Mouse (Mus musculus): ENCODE data around the gene Wdr90. TPM values are rescaled to one million over a fixed set of nuclear protein-coding genes. Genes with fewer than 3 reads are reported as not detected.
A peak's percentile ranks its signal among the peaks of the same experiment; 100 is the strongest.
"Not testable (repeated sequence)": the region's sequence is repeated elsewhere in the genome, so short reads cannot be mapped to it uniquely, and the experiment has no call there.

The Wdr90 gene
- polyA plus RNA-seq, 1 experiment from 2014 or later: 25.7 TPM

- H3K9me3 ChIP-seq (ENCODE audit: control insufficient read depth, low read length): no peaks in the 10 kb centered on the region
- DNase-seq (ENCODE audit: low spot score): no peak
- ATAC-seq (replicated peaks; ENCODE audit: low FRiP score): no peak
- no peaks in the 10 kb centered on the region for H3K36me3 ChIP-seq (ENCODE audit: control insufficient read depth, insufficient read depth, low read length)
- H3K4me1 ChIP-seq (replicated peaks; ENCODE audit: control insufficient read depth, insufficient read depth, low read length): no peaks in the 10 kb centered on the region
- H3K27me3 ChIP-seq (replicated peaks; ENCODE audit: control insufficient read depth, insufficient read depth, low read length): peaks cover 76% of the 10 kb centered on the region
- no peak overlapping the region for H3K9ac ChIP-seq (ENCODE audit: low read depth, low read length)
- WGBS: 75% methylated on average over 11 of the region's 11 CpGs
- no peak overlapping the region for H3K27ac ChIP-seq (ENCODE audit: low read depth, low read length)
- H3K4me3 ChIP-seq (ENCODE audit: low read depth, low read length): no peak overlapping the region
- no peak overlapping the region for H3K4me2 ChIP-seq
Observed at GRCm38 (mm10) chr17:25817662-25818061, 43.6 kb downstream of the Wdr90 start.

GRCm38 (mm10) chr17:25813471-25813870, 47.8 kb downstream of the Wdr90 start:
- no peak overlapping the region for H3K27ac ChIP-seq (ENCODE audit: low read depth, low read length)
- ATAC-seq (replicated peaks; ENCODE audit: low FRiP score) (0 out of 2 replicates have a peak, but pooled peaks have one; percentile 40), DNase-seq (ENCODE audit: low spot score) (peak; percentile 86)
- no peak overlapping the region for H3K4me3 ChIP-seq (ENCODE audit: low read depth, low read length)
- no peak overlapping the region for H3K9ac ChIP-seq (ENCODE audit: low read depth, low read length)
- peaks cover 89% of the 10 kb centered on the region for H3K27me3 ChIP-seq (replicated peaks; ENCODE audit: control insufficient read depth, insufficient read depth, low read length)
- WGBS: 3% methylated on average over 20 of the region's 20 CpGs
- no peaks in the 10 kb centered on the region for H3K36me3 ChIP-seq (ENCODE audit: control insufficient read depth, insufficient read depth, low read length)
- H3K4me2 ChIP-seq: no peak overlapping the region
- peaks cover 4% of the 10 kb centered on the region; the same call in 1 of the 2 replicates for H3K4me1 ChIP-seq (replicated peaks; ENCODE audit: control insufficient read depth, insufficient read depth, low read length)
- H3K9me3 ChIP-seq (ENCODE audit: control insufficient read depth, low read length): no peaks in the 10 kb centered on the region

- peaks cover 74% of the 10 kb centered on the region for H3K27me3 ChIP-seq (replicated peaks; ENCODE audit: control insufficient read depth, insufficient read depth, low read length)
- H3K27ac ChIP-seq (ENCODE audit: low read depth, low read length): no peak overlapping the region
- H3K9ac ChIP-seq (ENCODE audit: low read depth, low read length): no peak overlapping the region
- DNase-seq (ENCODE audit: low spot score) (no peak), ATAC-seq (replicated peaks; ENCODE audit: low FRiP score) (no peak)
- whole genome bisulfite sequencing: 63% methylated on average over 4 of the region's 4 CpGs
- H3K4me2 ChIP-seq: no peak overlapping the region
- peaks cover 4% of the 10 kb centered on the region; the same call in 1 of the 2 replicates for H3K4me1 ChIP-seq (replicated peaks; ENCODE audit: control insufficient read depth, insufficient read depth, low read length)
- no peak overlapping the region for H3K4me3 ChIP-seq (ENCODE audit: low read depth, low read length)
- H3K36me3 ChIP-seq (ENCODE audit: control insufficient read depth, insufficient read depth, low read length): no peaks in the 10 kb centered on the region
- H3K9me3 ChIP-seq (ENCODE audit: control insufficient read depth, low read length): no peaks in the 10 kb centered on the region
Observed at GRCm38 (mm10) chr17:25810890-25811289, 50.4 kb downstream of the Wdr90 start.

GRCm38 (mm10) chr17:25809606-25810340, 51.5 kb downstream of the Wdr90 start:
- WGBS: 13% methylated on average over 25 of the region's 25 CpGs
- peak overlapping the region; percentile 59 for H3K4me3 ChIP-seq (ENCODE audit: low read depth, low read length)
- DNase-seq (ENCODE audit: low spot score) (no peak), ATAC-seq (replicated peaks; ENCODE audit: low FRiP score) (no peak)
- H3K27me3 ChIP-seq (replicated peaks; ENCODE audit: control insufficient read depth, insufficient read depth, low read length): peaks cover 70% of the 10 kb centered on the region
- no peak overlapping the region for H3K27ac ChIP-seq (ENCODE audit: low read depth, low read length)
- H3K9me3 ChIP-seq (ENCODE audit: control insufficient read depth, low read length): no peaks in the 10 kb centered on the region
- no peaks in the 10 kb centered on the region for H3K36me3 ChIP-seq (ENCODE audit: control insufficient read depth, insufficient read depth, low read length)
- H3K9ac ChIP-seq (ENCODE audit: low read depth, low read length): peak overlapping the region; percentile 22
- H3K4me1 ChIP-seq (replicated peaks; ENCODE audit: control insufficient read depth, insufficient read depth, low read length): peaks cover 4% of the 10 kb centered on the region; the same call in 1 of the 2 replicates
- peak overlapping the region; percentile 90 for H3K4me2 ChIP-seq

DNA sequence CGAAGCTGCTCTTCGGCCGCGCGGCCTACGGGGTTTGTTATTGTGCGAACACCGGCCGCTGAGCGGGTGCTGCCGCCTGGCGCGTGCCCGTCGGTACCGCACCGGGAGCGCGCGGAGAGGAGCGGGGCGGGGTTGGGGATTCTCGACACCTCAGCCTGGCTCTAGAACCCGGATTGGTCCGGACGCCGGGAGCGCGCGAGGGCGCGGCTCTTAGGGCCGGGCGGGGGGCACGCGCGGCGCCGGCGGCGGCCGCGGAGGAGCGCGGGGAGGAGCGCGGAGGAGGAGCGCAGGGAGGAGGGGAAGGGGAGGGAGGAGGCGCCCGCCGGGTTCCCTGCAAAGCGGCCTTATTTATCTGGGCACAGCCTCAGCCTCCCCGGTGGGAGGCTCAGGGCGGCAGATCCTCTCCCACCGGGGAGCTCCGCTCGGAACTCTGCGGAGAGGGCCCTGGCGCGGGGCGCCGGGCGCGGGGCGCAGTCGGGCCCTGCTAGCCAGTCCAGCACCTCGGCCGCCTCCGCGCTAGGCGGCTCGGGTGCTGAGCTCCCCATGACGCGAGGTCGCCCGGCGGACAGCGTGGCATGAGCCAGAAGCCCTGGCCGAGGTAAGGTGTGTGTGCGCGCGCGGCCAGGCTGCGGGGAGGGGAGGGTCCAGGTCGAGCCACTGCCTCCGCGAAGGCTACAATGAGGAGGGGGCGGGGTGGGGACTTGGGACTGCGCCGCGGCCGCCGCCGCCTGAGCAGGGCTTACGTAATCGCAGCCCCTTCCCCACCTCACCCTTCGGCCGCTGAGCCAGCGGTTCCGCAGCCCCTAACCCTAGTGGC, 52.3 kb downstream of the Wdr90 start, which contains the start of gene Fbxl16:
Fbxl16 (plus strand) TSS at position 297 of the 817 bp plus-strand sequence.
- ATAC-seq (replicated peaks; ENCODE audit: low FRiP score) (peak; percentile 54), DNase-seq (ENCODE audit: low spot score) (peak; percentile 60)
- Histone ChIP-seq H3K27ac (ENCODE audit: low read depth, low read length) (no peak within 1 kb of the TSS), H3K9me3 (ENCODE audit: control insufficient read depth, low read length) (no peaks in the 10 kb centered on the region), H3K4me2 (peak within 1 kb of the TSS; percentile 90), H3K27me3 (replicated peaks; ENCODE audit: control insufficient read depth, insufficient read depth, low read length) (peaks cover 66% of the 10 kb centered on the region), H3K36me3 (ENCODE audit: control insufficient read depth, insufficient read depth, low read length) (no peaks in the 10 kb centered on the region), H3K9ac (ENCODE audit: low read depth, low read length) (peak within 1 kb of the TSS; percentile 27), H3K4me1 (replicated peaks; ENCODE audit: control insufficient read depth, insufficient read depth, low read length) (peaks cover 4% of the 10 kb centered on the region; the same call in 1 of the 2 replicates), H3K4me3 (ENCODE audit: low read depth, low read length) (peak within 1 kb of the TSS; percentile 59)
- WGBS: under 1% methylated on average over 85 of the region's 100 CpGs

GRCm38 (mm10) chr17:25808028-25808427, 53.3 kb downstream of the Wdr90 start:
- Histone ChIP-seq H3K27me3 (replicated peaks; ENCODE audit: control insufficient read depth, insufficient read depth, low read length) (peaks cover 61% of the 10 kb centered on the region), H3K36me3 (ENCODE audit: control insufficient read depth, insufficient read depth, low read length) (no peaks in the 10 kb centered on the region), H3K9ac (ENCODE audit: low read depth, low read length) (no peak overlapping the region), H3K27ac (ENCODE audit: low read depth, low read length) (no peak overlapping the region), H3K4me2 (peak overlapping the region; percentile 90), H3K4me3 (ENCODE audit: low read depth, low read length) (0 out of 2 replicates have a peak overlapping the region, but pooled peaks have one; percentile 59), H3K9me3 (ENCODE audit: control insufficient read depth, low read length) (no peaks in the 10 kb centered on the region), H3K4me1 (replicated peaks; ENCODE audit: control insufficient read depth, insufficient read depth, low read length) (peaks cover 4% of the 10 kb centered on the region; the same call in 1 of the 2 replicates)
- WGBS: 43% methylated on average over 5 of the region's 5 CpGs
- no peak for ATAC-seq (replicated peaks; ENCODE audit: low FRiP score)
- no peak for DNase-seq (ENCODE audit: low spot score)

GRCm38 (mm10) chr17:25807452-25807851, 53.8 kb downstream of the Wdr90 start:
- H3K4me2 ChIP-seq; H3K4me1 ChIP-seq (replicated peaks; ENCODE audit: control insufficient read depth, insufficient read depth, low read length); H3K9me3 ChIP-seq (ENCODE audit: control insufficient read depth, low read length); H3K27ac ChIP-seq (ENCODE audit: low read depth, low read length); H3K36me3 ChIP-seq (ENCODE audit: control insufficient read depth, insufficient read depth, low read length); H3K4me3 ChIP-seq (ENCODE audit: low read depth, low read length); DNase-seq (ENCODE audit: low spot score); H3K9ac ChIP-seq (ENCODE audit: low read depth, low read length); ATAC-seq (replicated peaks; ENCODE audit: low FRiP score): not testable (repeated sequence)
- 35% methylated on average over 2 of the region's 2 CpGs for WGBS
- H3K27me3 ChIP-seq (replicated peaks; ENCODE audit: control insufficient read depth, insufficient read depth, low read length): peaks cover 56% of the 10 kb centered on the region

GRCm38 (mm10) chr17:25806507-25806906, 54.8 kb downstream of the Wdr90 start:
- no peak overlapping the region for H3K4me2 ChIP-seq

More at GRCm38 (mm10) chr17:25806507-25806906, 54.8 kb downstream of the Wdr90 start:
- H3K27me3 ChIP-seq (replicated peaks; ENCODE audit: control insufficient read depth, insufficient read depth, low read length): peaks cover 47% of the 10 kb centered on the region
- no peaks in the 10 kb centered on the region for H3K9me3 ChIP-seq (ENCODE audit: control insufficient read depth, low read length)
- peaks cover 4% of the 10 kb centered on the region; the same call in 1 of the 2 replicates for H3K4me1 ChIP-seq (replicated peaks; ENCODE audit: control insufficient read depth, insufficient read depth, low read length)
- ATAC-seq (replicated peaks; ENCODE audit: low FRiP score) (no peak), DNase-seq (ENCODE audit: low spot score) (no peak)
- 73% methylated on average over 4 of the region's 4 CpGs for WGBS
- no peaks in the 10 kb centered on the region for H3K36me3 ChIP-seq (ENCODE audit: control insufficient read depth, insufficient read depth, low read length)
- no peak overlapping the region for H3K9ac ChIP-seq (ENCODE audit: low read depth, low read length)
- no peak overlapping the region for H3K4me3 ChIP-seq (ENCODE audit: low read depth, low read length)
- H3K27ac ChIP-seq (ENCODE audit: low read depth, low read length): no peak overlapping the region
